Mouse (Mus musculus) heart, adult 18-20 months (tissue): ENCODE measurements around the gene Gpbp1l1. TPM values are rescaled to one million over a fixed set of nuclear protein-coding genes. Genes with fewer than 3 reads are reported as not detected.

Source experiments
- DNase-seq, 2 experiments: peaks; one replicate each; pipeline ENCODE4 v3.0.0; 2021 to 2022; ENCODE audit warnings: mixed read lengths in 1 of 2
- long read RNA-seq, 2 experiments: library from polyadenylated mRNA; stranded (forward); transcript quantifications; one replicate each; pipeline ENCODE4 v2.0.0; 2021
- total RNA-seq, 2 experiments: library from RNA; stranded (reverse); gene quantifications; 2 replicates each; pipeline ENCODE4 v1.2.3; 2021

Gene Gpbp1l1
- 10 to 100 TPM; 64.1 to 70.0 TPM for total RNA-seq
- long read RNA-seq, experiment 1, transcript Gpbp1l1-201 (12 exons, 3,588 nt), result major isoform, 16 of 26 reads
- long read RNA-seq, experiment 1, partial matches to known transcripts, result 3 of 26 reads
- long read RNA-seq, experiment 1, other reads (novel, unspliced or antisense), result 7 of 26 reads
- long read RNA-seq, experiment 2, transcript Gpbp1l1-201 (12 exons, 3,588 nt), result major isoform, 12 of 18 reads
- long read RNA-seq, experiment 2, partial matches to known transcripts, result 3 of 18 reads
- long read RNA-seq, experiment 2, other reads (novel, unspliced or antisense), result 3 of 18 reads

DNA sequence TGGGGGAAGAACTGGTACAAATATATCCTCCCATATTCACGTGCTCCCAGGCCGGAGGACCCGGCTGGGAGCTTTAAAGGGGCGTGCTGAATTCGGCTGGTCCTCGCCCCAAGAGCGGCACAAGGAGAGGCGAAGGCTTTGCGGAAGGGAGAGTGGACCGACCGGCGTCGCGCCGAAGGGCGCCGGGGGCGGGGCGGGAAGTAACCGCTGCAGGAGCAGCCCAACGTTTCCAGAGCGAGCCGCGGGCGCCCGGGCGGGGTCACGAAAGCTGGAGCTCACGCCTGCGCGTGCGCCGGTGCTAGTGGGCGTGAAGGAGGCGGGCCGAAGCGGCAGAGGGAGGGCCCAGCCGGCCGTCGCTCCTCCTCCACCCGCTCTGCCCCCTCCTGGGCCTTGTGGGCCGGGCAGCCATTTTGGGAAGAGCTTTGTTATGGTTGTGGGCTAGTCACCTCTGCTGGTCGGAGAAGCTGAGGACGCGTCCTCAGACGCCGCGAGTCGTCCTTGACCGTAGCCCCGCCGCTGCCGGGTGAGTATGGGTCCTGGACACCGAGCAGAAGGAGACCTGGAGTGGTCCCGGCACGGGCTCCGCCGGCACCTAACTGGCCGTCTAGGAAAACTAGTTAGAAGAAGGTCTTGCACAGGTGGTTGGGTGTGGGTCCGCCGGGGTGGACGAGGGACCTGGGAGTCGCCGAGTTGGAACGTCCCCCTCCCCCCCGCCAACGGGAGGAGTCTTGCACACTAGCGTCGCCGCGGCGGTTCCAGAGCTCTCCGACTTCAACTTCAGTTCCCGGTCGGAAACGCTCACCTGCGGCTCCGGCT, at the start of gene Gpbp1l1:
Gene Gpbp1l1, plus strand, starts transcription at position 353 of the 816 bp plus-strand sequence.
- peak; percentile 97 to 98 for DNase-seq

DNA sequence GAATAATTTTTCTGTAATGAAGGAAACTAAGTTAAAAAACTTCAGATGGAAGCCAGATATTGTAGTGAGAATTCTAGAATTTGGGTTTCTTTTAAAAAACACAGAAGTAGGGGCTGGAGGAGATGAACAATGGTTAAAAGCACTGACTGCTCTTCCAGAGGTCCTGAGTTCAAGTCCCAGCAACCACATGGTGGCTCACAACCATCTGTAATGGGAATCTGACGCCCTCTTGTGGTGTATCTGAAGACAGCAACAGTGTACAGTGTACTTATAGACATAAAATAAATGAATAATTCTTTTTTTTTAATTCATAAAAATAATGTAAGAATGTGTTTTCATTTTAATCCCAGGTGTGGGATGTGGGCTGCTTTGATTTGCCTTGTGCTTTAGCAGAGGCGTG, 26.3 kb upstream of the Gpbp1l1 start:
- no peak for DNase-seq

GRCm38 (mm10) chr4:116536351-116536750, 21.1 kb upstream of the Gpbp1l1 start:
- DNase-seq, result no peak

- DNase-seq, result no peak
These were observed 19.7 kb upstream of the Gpbp1l1 start for GRCm38 (mm10) chr4:116537737-116538136.

DNA sequence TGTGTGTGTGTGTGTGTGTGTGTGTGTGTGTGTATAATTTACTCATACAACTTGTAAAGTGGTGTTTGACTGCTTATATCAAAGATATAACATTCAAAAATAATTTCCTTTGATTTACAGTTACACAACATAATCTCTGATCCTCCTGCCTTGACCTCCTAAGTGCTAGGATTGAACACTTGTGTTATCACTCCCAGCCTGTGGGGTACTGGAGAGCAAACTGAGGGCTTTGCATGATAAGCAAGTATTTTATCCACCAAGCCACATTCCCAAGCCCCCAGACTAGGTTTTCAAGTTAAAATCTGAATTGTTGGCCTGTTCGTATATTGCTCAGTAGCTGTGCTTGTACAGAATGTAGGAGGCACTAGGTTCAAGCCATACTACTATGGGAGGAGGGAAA, 7.0 kb upstream of the Gpbp1l1 start:
- no peak for DNase-seq

GRCm38 (mm10) chr4:116553035-116553434, 4.4 kb upstream of the Gpbp1l1 start:
- no peak for DNase-seq

GRCm38 (mm10) chr4:116555413-116556300, 1.8 kb upstream of the Gpbp1l1 start, which contains the start of gene Tmem69:
Tmem69 (minus strand) TSS chr4:116555936.
- peak; percentile 80 to 91 for DNase-seq

DNA sequence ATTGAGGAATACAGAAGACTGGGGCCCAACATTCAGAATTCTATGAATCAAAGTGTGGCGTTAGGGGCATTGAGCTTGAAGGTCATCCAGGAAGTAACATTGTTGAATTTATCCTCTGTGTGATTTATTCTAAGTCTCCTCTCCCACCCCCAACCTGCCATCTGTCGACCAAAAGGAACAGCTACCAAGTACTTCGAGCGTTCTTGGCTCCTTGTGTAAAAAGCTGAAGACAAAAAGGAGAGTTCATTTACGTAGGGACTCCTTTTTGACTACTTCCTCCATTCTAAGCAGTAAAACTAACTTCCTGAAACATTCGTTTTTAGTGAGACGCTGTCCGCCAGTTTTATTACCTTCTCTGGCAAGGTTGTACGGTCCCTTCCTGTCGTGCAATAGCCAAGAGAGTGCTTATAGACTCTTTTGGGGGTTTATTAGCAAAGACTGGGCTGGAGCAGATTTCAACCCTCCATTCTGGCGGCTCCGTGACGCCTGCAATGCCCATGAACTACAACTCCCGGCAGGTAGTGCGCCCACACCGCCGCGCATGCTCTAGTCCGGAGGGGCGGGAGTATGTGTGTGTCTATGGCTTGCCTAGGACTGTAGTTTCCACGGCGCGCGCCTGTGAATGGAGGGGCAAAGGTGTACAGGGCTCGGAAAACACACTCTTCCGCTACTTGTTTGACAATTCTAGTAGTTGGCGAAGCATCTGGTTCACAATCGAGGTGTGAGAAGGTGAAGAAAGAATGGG, 725 bp upstream of the Gpbp1l1 start:
- peak; percentile 96 to 98 for DNase-seq

DNA sequence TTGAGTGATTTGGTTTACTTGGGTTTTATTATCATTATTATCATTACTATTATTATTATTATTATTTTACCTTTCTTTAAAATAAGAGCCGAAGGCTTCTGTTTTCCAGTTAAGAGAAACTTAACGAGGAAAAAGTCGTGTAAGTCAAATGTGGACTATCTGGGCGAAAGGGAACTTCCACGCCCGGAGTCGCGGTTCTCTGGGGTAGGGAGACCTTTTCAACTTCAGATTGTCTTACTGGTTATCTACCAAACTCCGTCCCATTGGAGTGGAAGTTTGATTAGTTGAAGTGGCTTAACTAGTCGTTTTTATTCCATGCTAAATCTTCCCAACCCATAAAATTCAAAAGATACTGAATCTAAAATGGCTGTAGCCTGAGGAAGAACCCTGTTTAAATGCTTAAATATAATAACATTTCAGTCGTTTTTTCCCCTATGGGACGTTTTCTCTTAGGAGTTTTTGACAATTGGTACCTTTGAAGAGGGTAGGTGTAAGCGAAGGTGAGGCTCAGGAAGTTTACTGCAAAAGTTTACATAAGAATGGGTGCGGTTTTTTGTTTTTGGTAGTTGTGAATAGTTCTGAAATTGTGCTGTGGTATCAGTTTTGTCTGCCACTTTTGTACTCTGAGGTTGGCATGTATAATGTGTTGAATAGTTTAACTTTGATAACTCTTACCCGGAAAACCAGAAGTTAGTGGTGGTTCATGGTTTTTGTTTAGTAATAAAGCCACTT, 859 bp downstream of the Gpbp1l1 start:
- no peak for DNase-seq

- no peak for DNase-seq
These were observed 38.3 kb downstream of the Gpbp1l1 start for GRCm38 (mm10) chr4:116595793-116596192.

DNA sequence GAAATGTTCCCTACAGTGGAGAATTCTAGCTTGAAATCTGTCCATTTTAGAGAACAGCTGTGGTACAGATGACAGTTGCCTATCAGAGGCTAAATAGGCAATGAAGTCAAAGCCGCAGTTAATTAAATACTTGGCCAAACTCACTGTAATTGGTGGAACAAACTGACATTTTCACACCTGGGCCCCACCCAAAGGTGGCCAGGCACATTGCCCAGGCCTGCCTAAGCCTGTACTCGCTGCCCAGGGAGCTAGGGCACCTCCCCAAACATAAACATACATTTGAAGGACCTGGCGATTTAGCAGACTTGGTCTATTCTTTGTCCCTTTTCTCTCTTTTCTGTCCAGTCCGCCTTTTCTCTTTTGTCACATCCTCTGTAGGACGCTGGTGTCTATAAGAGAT, 38.9 kb downstream of the Gpbp1l1 start, which contains the start of gene Ccdc17:
Gene Ccdc17, plus strand, starts transcription at position 276 of the 400 bp plus-strand sequence.
- DNase-seq, result no peak

DNA sequence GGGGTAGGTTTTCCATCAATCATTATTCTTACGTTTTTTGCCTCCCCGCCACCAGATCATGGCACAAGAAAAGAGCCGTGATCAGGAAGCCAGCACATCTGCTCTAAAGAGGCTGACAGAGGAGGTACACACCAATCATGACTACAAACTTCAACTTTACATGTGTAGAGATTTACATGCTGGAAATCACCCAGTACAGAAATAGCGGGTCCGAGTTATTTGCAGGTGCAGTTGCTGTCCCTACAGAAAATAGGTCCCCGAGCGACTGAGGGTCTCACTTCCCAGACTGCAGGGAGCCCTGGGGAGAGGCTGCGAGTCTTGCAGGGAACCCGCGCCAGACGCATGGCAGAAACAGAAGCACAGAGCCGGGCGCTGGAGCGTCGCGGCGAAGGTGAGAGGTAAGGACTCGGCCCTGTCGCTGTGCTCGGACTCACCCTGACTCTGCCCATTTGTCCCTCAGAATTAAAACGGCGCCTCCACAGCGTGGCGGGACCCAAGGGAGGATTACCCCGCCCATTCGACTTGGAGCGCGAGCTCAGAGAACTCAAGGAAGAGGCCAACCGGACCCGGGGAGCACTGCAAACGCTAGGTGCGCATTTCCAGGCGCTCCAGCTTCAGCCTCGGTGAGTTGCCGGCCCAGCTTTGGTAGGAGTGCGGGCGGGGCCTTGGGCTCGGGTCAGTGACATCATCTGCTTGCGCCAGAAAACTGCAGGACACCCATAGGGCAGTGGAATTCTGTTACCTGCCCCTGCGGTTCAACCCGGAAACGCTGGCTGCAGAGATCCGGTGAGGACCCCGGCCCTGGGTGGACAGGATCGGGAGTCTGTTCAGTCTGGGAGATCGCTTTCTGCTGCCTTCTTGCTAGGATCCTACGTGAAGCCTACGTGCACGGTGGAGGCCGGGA, 39.8 kb downstream of the Gpbp1l1 start:
- peak; percentile 92 to 93 for DNase-seq

DNA sequence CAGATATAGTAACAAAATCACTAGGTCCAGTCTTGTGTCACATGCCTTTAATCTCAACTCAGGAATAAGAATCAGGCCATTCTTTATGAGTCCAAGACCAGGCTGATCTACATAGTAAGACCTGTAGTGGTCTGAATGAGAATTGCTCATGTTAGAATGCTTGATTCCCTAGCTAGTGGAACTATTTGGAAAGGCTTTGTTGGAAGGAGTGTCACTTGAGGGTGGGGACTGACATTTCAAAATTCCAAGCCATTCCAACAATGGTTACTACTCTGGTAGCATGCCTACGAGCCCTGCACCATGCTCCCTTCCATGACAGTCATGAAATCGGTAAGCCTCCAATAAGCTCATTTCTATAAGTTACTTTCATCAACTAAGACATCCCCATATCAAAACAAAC, 55.2 kb downstream of the Gpbp1l1 start:
- DNase-seq, result no peak

GRCm38 (mm10) chr4:116615237-116615636, 57.8 kb downstream of the Gpbp1l1 start:
- DNase-seq, result no peak

- DNase-seq, result no peak
These were observed 67.4 kb downstream of the Gpbp1l1 start for GRCm38 (mm10) chr4:116624831-116625230.

- peak; percentile 82 to 88 for DNase-seq
These were observed 69.3 kb downstream of the Gpbp1l1 start for GRCm38 (mm10) chr4:116626658-116627358.

GRCm38 (mm10) chr4:116627359-116627716, 69.9 kb downstream of the Gpbp1l1 start:
- DNase-seq, result peak; percentile 95 to 98

- peak; percentile 91 to 92 for DNase-seq
These were observed 70.5 kb downstream of the Gpbp1l1 start, which contains the start of gene Nasp for GRCm38 (mm10) chr4:116627722-116628662. Nasp (minus strand) TSS chr4:116627941.
